Mouse (Mus musculus) heart, postnatal 0 days (tissue): ENCODE measurements around the gene Ms4a15.
A peak's percentile ranks its signal among the peaks of the same experiment; 100 is the strongest.

Experiments
- CTCF ChIP-seq: IDR thresholded peaks from 2 replicates; pipeline ENCODE4 v1.5.1; 2016; ENCODE audit warnings: antibody characterized with exemption, control low read depth, low read depth
- EP300 ChIP-seq: IDR thresholded peaks from 2 replicates; pipeline ENCODE4 v1.6.1; 2016; ENCODE audit warnings: antibody characterized with exemption, low read depth

DNA sequence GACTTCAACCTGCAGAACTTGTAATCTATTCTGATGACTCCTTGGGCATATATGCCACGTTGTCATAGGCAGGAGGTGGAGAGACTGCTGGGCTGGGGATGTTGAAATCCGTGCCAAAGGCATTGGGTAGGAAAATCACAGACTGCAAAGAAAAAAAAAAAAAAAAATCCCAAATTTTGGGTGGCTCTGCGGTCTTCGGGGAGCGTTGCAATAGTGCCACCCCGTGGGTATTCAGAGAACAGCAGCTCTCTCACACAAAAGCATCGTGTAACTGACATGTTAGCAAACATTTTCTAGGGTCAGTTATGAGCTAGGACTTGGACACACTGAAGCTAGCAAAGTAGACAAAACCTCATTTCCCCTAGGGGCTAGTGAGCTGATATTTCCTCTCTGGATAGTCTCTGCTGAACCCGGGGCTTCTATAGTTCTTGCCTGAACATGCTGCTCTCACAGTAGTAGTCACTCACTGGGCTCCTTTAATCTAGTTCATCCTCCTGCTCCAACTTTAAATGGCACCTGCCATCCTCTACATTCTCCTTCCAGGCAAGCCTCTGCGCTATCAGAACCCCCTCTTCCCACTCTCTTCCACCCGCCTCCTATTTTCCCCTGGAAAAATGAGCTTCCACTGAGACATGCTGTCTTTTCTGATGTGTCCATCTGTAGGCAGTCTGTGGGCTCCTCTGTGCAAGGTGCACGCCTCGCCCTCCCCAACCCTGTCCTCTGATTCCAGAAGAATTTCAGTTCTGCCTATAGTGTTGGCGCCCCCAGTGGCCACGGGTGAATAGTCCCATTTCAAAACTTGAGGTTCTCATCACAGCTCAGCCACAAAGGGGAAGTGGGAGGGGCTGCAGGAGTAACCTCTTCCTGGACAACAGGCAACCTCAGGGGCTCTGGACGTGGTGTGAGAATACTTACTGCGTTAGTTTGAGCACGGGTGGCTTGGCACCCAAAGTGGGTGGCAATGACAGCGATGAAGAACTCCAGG lies 13.6 kb downstream of the Ms4a15 start:
- TF ChIP-seq CTCF (peak; percentile 70), EP300 (no peak)
